Mouse (Mus musculus) megakaryocyte, embryonic 14.5 days (primary cell): ENCODE measurements at regions not wholly inside any gene's neighbourhood (a gene's known extent, or its start where the extent isn't known, plus 50 kb on each side); places are given as distances from the start of the nearest gene placed in this dataset.

Source experiments
- H3K27me3 ChIP-seq: replicated peaks from 2 replicates; pipeline ENCODE3; 2012; ENCODE audit warnings: inconsistent platforms
- H3K36me3 ChIP-seq: replicated peaks from 2 replicates; pipeline ENCODE3; 2012; ENCODE audit warnings: low read length, inconsistent platforms, mixed read lengths
- H3K4me1 ChIP-seq: 2 replicates; pipeline ENCODE4 v1.6.1; 2012; ENCODE audit warnings: inconsistent platforms
- H3K4me3 ChIP-seq: replicated peaks from 2 replicates; pipeline ENCODE3; 2012; ENCODE audit warnings: moderate library complexity, mild to moderate bottlenecking, inconsistent platforms
- H3K9me3 ChIP-seq: 2 replicates; pipeline ENCODE4 v1.6.1; 2012; ENCODE audit warnings: inconsistent platforms
- FLI1 ChIP-seq: IDR thresholded peaks from 2 replicates; pipeline ENCODE4 v1.6.1; 2012; ENCODE audit warnings: low read length, inconsistent platforms, mixed read lengths
- GATA1 ChIP-seq: IDR thresholded peaks from 3 replicates; pipeline ENCODE4 v1.6.1; 2012; ENCODE audit warnings: mixed read lengths, low read length, inconsistent platforms, borderline replicate concordance

DNA sequence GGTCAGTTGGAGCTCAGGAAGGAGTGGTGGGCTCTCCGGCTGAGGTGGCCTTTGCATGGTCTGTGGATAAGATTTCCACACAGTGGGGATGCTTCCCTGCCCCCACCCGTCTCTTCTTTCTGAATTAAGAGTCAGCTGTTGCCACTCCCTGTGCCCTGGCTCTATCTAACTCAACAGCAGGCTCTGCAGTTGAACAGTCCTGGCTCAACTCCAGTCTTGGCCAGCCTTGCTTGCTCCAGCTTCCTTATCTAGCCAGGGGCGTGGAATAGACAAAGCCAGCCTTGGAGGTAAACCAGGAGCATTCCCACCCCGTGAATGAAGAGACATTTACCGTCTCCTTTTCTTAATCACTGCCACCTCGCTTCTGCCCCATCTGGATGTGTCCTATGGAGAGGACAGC is 89.7 kb downstream of the Mn1 start:
- Histone ChIP-seq H3K9me3 (no peaks in the 10 kb centered on the region), H3K4me1 (peaks cover 71% of the 10 kb centered on the region), H3K27me3 (peaks cover 44% of the 10 kb centered on the region), H3K36me3 (no peaks in the 10 kb centered on the region), H3K4me3 (no peak overlapping the region)
- no peak for TF ChIP-seq GATA1
- no peak for TF ChIP-seq FLI1

- TF ChIP-seq GATA1 (no peak), FLI1 (no peak)
- H3K27me3 ChIP-seq = peaks cover 42% of the 10 kb centered on the region
- H3K4me3 ChIP-seq = no peak overlapping the region
- H3K4me1 ChIP-seq = peaks cover 72% of the 10 kb centered on the region
- no peaks in the 10 kb centered on the region for H3K36me3 ChIP-seq
- H3K9me3 ChIP-seq = no peaks in the 10 kb centered on the region
Observed at GRCm38 (mm10) chr5:111507332-111507731, 90.2 kb downstream of the Mn1 start.

- Histone ChIP-seq H3K36me3 (no peaks in the 10 kb centered on the region), H3K4me1 (peaks cover 89% of the 10 kb centered on the region), H3K4me3 (peak overlapping the region; percentile 90), H3K27me3 (peaks cover 34% of the 10 kb centered on the region), H3K9me3 (no peaks in the 10 kb centered on the region)
- no peak for TF ChIP-seq FLI1
- no peak for TF ChIP-seq GATA1
Observed at GRCm38 (mm10) chr5:111509014-111509561, 91.9 kb downstream of the Mn1 start.

DNA sequence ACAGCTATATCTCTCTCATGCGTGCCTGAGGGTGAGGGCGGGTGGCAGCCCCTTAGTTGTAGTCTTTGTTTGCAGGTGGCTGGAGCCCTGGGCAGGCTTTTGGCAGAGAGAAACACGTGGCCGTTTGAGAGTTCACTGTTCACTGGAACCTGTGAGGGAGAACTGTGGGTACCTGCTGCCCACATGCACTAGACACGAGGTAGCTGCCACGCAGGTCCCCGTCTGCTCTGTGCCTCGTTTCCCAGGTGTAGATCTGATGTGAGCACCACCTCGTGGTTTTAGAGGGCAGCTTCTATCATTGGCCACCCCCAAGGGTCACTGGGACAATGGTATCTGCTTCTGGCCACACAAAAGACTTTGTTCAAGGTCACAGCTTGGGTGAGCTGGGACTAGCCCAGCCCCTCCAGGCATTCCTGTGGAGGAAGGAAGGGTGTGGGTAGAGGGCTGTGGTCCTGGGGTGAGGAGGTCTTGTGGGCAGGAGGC is 92.5 kb downstream of the Mn1 start:
- TF ChIP-seq GATA1 (no peak), FLI1 (no peak)
- Histone ChIP-seq H3K4me3 (peak overlapping the region; percentile 90), H3K4me1 (peaks cover 94% of the 10 kb centered on the region), H3K9me3 (no peaks in the 10 kb centered on the region), H3K27me3 (peaks cover 29% of the 10 kb centered on the region), H3K36me3 (no peaks in the 10 kb centered on the region)

GRCm38 (mm10) chr5:111510183-111510878 is 93.2 kb downstream of the Mn1 start:
- Histone ChIP-seq H3K27me3 (peaks cover 23% of the 10 kb centered on the region), H3K4me1 (peaks cover 99% of the 10 kb centered on the region), H3K4me3 (peak overlapping the region; percentile 90), H3K36me3 (no peaks in the 10 kb centered on the region), H3K9me3 (no peaks in the 10 kb centered on the region)
- TF ChIP-seq FLI1 = no peak

- Histone ChIP-seq H3K9me3 (no peaks in the 10 kb centered on the region), H3K27me3 (peaks cover 20% of the 10 kb centered on the region), H3K36me3 (no peaks in the 10 kb centered on the region), H3K4me1 (peaks cover 97% of the 10 kb centered on the region), H3K4me3 (no peak overlapping the region)
- no peak for TF ChIP-seq GATA1
- TF ChIP-seq FLI1 = no peak
Observed at GRCm38 (mm10) chr5:111510879-111511231, 93.7 kb downstream of the Mn1 start.

- Histone ChIP-seq H3K4me1 (peaks cover 95% of the 10 kb centered on the region), H3K36me3 (no peaks in the 10 kb centered on the region), H3K27me3 (peaks cover 18% of the 10 kb centered on the region), H3K4me3 (no peak overlapping the region), H3K9me3 (no peaks in the 10 kb centered on the region)
- TF ChIP-seq GATA1 (no peak), FLI1 (no peak)
Observed at GRCm38 (mm10) chr5:111511982-111512381, 94.8 kb downstream of the Mn1 start.

DNA sequence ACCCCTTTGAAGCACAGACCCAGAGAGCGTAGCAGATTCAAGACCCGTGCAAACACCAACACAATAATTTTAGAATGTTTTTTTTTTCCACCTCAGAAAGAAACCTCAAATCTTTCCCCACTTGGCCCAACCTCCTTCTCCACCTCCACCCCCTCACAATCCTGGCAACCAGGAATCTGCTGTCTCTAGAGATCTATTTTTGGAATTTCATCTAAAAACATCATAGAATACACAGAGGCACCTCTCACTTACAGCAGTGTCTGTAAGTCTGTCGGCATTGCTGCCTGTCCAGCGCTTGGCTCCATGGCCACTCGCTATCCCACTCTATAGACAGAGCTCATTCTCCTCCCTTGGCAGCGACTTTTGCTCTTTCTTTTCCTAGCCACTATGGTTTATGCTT is 96.8 kb downstream of the Mn1 start:
- TF ChIP-seq FLI1 (no peak), GATA1 (no peak)
- H3K9me3 ChIP-seq = peaks cover 15% of the 10 kb centered on the region

GRCm38 (mm10) chr5:111519059-111519458 is 101.9 kb downstream of the Mn1 start:
- Histone ChIP-seq H3K9me3 (peaks cover 16% of the 10 kb centered on the region), H3K4me1 (peaks cover 58% of the 10 kb centered on the region), H3K36me3 (peaks cover 3% of the 10 kb centered on the region), H3K27me3 (peaks cover 10% of the 10 kb centered on the region), H3K4me3 (no peak overlapping the region)
- no peak for TF ChIP-seq GATA1
- TF ChIP-seq FLI1 = no peak

More for the DNA sequence above, 96.8 kb downstream of the Mn1 start:
- Histone ChIP-seq H3K4me1 (peaks cover 82% of the 10 kb centered on the region), H3K36me3 (peaks cover 3% of the 10 kb centered on the region), H3K27me3 (peaks cover 15% of the 10 kb centered on the region), H3K4me3 (no peak overlapping the region)

DNA sequence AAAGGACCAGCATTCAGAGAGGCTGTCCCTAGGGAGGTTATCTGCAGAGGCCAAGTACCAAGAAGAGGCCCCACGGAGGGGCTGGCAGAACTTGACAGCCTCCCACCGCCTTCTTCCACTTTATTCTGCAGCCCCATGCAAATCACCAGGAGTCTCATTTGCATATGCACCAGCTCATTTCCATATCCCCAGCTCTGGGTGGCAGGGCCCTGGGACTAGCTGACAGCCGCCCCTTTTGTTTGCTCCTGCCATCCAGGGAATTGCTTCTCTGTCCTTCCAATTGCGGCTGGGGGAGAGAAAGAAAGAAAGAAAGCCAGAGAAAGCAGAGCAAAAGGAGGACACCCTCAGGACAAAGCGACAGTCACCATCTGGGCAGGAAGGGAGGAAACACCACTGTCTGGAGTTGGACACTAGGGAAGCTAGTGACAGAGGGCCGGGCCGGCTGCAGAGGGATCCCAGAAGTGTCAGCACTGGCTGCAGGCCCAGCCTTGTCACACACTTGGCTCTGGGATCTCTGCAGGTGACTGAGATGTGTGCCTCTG is 102.4 kb downstream of the Mn1 start:
- peaks cover 16% of the 10 kb centered on the region for H3K9me3 ChIP-seq

More for the DNA sequence above, 102.4 kb downstream of the Mn1 start:
- Histone ChIP-seq H3K36me3 (peaks cover 3% of the 10 kb centered on the region), H3K4me1 (peaks cover 53% of the 10 kb centered on the region), H3K27me3 (peaks cover 12% of the 10 kb centered on the region), H3K4me3 (peak overlapping the region; percentile 54)
- TF ChIP-seq GATA1 (no peak), FLI1 (no peak)
